Mouse (Mus musculus): ENCODE data around the gene Adnp. TPM values are rescaled to one million over a fixed set of nuclear protein-coding genes. Genes with fewer than 3 reads are reported as not detected.

The Adnp gene
- polyA plus RNA-seq (2015; fragmentation: Nextera tagmentation; extraction: Ambion mirVana), result 1.0 and 1.4 TPM in 2 replicates

DNA sequence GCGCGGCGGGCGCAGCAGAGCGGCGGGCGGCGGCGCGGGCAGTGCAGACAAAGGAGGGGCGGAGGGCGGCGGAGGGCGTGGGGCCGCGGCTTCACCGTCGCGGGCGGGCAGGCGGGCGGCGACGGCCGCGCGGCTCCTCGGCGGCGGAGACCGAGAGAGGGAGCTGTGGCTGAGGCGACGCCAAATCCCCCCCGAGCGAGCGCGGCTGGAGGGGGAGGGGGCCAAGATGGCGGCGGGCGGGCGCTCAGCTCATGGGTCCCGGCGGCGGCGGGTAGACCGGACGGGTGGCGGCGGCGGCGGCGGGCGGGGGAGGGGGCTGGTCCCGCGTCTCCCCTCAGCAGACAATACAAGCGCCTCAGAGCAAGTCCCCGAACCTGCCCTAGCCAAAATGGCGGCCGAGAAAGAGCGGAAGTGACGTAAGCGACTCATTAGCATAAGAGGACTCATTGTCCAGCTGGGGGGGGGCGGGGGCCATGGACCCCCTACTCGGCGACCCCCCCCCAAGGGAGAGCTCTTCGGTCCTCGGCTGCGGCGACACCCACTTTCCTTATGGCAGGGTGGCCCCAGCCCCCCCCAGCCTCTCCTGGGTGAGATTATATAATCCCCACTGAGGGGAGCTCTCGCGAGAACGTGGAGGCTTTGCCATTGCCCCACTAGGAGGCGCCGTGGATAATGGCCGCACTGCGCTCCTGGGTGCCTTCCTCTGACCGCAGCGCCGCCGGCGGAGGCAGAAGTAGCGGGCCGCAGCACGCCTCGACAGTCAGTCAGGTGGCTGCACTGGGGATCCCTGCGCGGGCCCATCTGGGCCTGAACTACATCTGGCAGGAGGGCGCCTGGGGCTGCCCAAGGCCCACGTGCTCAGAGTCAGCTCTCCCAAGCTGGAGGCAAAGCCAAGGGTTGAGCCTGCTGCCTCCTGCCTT, at the start of gene Adnp:
Gene Adnp, minus strand, starts transcription at position 388 of the 920 bp plus-strand sequence.
- H3K9me3 ChIP-seq (replicated peaks; ENCODE audit: control insufficient read depth, low read length), result 0 out of 2 replicates have a peak, but pooled peaks cover 4% of the 10 kb centered on the region
- peak within 1 kb of the TSS; percentile 97 for H3K27ac ChIP-seq (ENCODE audit: low read length)
- H3K36me3 ChIP-seq (ENCODE audit: control insufficient read depth, insufficient read depth, low read length), result peaks cover 24% of the 10 kb centered on the region
- peaks cover 15% of the 10 kb centered on the region for H3K4me1 ChIP-seq (ENCODE audit: control insufficient read depth, insufficient read depth, low read length)
- peak within 1 kb of the TSS; percentile 100 for H3K9ac ChIP-seq (ENCODE audit: low read length)
- H3K27me3 ChIP-seq (ENCODE audit: control insufficient read depth, insufficient read depth, low read length), result no peaks in the 10 kb centered on the region
- ATAC-seq (ENCODE audit: insufficient read depth, low FRiP score), result peak; percentile 91
- WGBS, result under 1% methylated on average over 85 of the region's 89 CpGs
- peak within 1 kb of the TSS; percentile 90 for H3K4me3 ChIP-seq (replicated peaks; ENCODE audit: low read length)
- peak within 1 kb of the TSS; percentile 89 for H3K4me2 ChIP-seq (ENCODE audit: low read depth, low read length)

DNA sequence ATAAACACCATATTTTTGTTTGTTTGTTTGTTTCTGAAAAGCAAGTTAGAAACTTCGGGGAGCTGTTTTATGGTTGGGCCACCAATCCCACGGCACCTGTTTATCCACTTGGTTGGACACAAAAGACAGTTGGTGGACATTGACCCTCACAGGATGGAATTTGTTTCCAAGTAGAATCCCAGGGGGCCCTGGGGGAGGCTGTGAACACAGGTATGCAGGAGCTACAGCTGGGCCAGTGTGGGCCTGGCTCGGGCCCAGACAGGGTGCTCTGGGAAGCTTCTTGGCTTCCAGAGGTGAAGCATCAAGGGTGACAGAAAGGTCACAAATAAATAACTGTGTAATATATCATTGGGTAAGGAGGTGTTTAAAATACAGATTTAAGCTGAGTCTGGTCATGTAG, 49.6 kb upstream of the Adnp start:
- H3K36me3 ChIP-seq (ENCODE audit: control insufficient read depth, insufficient read depth, low read length), result no peaks in the 10 kb centered on the region
- no peak overlapping the region for H3K27ac ChIP-seq (ENCODE audit: low read length)
- 56% methylated on average over 3 of the region's 3 CpGs for WGBS
- ATAC-seq (ENCODE audit: insufficient read depth, low FRiP score), result no peak
- no peaks in the 10 kb centered on the region for H3K27me3 ChIP-seq (ENCODE audit: control insufficient read depth, insufficient read depth, low read length)
- no peak overlapping the region for H3K9ac ChIP-seq (ENCODE audit: low read length)
- H3K4me2 ChIP-seq (ENCODE audit: low read depth, low read length), result no peak overlapping the region
- no peak overlapping the region for H3K4me3 ChIP-seq (replicated peaks; ENCODE audit: low read length)
- no peaks in the 10 kb centered on the region for H3K9me3 ChIP-seq (replicated peaks; ENCODE audit: control insufficient read depth, low read length)
- no peaks in the 10 kb centered on the region for H3K4me1 ChIP-seq (ENCODE audit: control insufficient read depth, insufficient read depth, low read length)

DNA sequence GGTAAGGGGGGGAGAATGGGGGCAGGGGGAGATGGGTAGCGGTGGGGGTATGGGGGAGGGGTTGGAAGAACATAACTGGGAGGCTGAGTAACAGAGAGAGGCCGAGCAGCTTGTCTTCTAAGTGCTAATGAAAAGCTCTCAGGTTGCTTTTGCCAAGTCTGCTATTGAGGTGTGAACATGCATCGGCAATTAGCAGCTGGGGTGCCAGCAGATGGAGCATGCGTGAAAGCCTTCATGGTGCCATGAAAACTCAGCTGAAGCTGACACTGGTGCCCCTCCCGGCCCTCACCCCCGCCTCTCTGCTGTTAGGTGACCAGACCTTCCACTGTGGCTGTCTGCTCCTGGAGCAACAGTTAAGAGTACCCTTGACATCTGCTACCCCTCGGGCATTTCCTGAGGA, 46.9 kb upstream of the Adnp start:
- no peak for ATAC-seq (ENCODE audit: insufficient read depth, low FRiP score)
- Histone ChIP-seq H3K4me2 (ENCODE audit: low read depth, low read length) (no peak overlapping the region), H3K27ac (ENCODE audit: low read length) (no peak overlapping the region), H3K9me3 (replicated peaks; ENCODE audit: control insufficient read depth, low read length) (no peaks in the 10 kb centered on the region), H3K27me3 (ENCODE audit: control insufficient read depth, insufficient read depth, low read length) (no peaks in the 10 kb centered on the region), H3K9ac (ENCODE audit: low read length) (no peak overlapping the region), H3K36me3 (ENCODE audit: control insufficient read depth, insufficient read depth, low read length) (no peaks in the 10 kb centered on the region), H3K4me3 (replicated peaks; ENCODE audit: low read length) (no peak overlapping the region), H3K4me1 (ENCODE audit: control insufficient read depth, insufficient read depth, low read length) (no peaks in the 10 kb centered on the region)
- WGBS, result 34% methylated on average over 7 of the region's 7 CpGs

DNA sequence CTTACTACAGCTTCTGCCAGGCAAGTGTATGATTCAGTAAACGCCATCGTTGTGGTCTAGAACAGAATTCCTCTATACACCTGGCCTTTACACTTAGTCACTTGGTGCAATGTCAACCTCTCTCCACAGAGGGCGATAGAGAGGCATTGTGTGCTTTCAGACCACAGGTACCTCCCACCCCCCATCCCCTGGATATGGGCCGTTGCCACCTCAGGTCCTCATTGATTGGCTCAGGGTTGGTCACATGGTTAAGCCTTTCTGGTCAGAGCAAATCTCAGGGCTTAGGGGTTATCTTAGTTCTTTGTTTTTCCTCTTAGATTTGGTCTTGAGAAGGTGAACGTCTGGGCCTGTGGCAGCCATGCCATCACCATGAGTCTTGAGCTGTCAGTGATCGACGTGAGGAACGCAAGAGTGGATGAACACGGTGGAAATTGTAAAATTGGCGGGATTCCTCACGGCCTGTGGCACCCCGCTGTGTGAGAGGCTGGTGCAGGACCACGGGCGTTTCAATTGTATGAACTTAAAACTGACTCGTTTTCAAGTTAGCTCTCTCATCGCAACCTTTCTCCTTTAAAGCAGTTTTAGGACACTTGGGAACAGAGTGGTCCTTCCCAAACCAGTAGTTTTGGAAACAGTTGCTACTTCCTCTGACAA, 45.9 kb upstream of the Adnp start:
- no peaks in the 10 kb centered on the region for H3K9me3 ChIP-seq (replicated peaks; ENCODE audit: control insufficient read depth, low read length)
- no peak overlapping the region for H3K9ac ChIP-seq (ENCODE audit: low read length)
- no peak for ATAC-seq (ENCODE audit: insufficient read depth, low FRiP score)
- no peak overlapping the region for H3K4me3 ChIP-seq (replicated peaks; ENCODE audit: low read length)
- H3K36me3 ChIP-seq (ENCODE audit: control insufficient read depth, insufficient read depth, low read length), result no peaks in the 10 kb centered on the region
- no peaks in the 10 kb centered on the region for H3K4me1 ChIP-seq (ENCODE audit: control insufficient read depth, insufficient read depth, low read length)
- 15% methylated on average over 16 of the region's 16 CpGs for WGBS
- H3K27ac ChIP-seq (ENCODE audit: low read length), result no peak overlapping the region
- no peak overlapping the region for H3K4me2 ChIP-seq (ENCODE audit: low read depth, low read length)
- no peaks in the 10 kb centered on the region for H3K27me3 ChIP-seq (ENCODE audit: control insufficient read depth, insufficient read depth, low read length)

DNA sequence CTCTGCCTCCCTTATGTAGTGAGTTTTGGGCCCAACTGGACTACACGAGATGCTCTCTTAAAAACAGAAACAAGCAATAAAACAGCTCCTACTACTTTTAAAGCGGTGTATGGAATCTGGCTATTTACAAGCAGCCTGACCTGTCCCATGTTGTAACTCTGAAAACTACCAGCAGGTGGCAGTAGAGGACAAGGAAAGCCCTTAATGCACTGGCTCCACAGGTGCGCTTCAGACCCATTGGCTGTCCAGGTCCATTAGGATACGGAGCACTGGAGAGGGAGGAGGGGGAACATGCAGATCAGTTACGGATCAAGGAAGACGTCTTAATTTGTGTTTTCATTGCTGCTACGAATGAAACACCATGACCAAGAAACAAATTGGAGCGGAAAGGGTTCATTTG, 43.4 kb upstream of the Adnp start:
- Histone ChIP-seq H3K9ac (ENCODE audit: low read length) (no peak overlapping the region), H3K4me2 (ENCODE audit: low read depth, low read length) (no peak overlapping the region), H3K4me3 (replicated peaks; ENCODE audit: low read length) (no peak overlapping the region), H3K36me3 (ENCODE audit: control insufficient read depth, insufficient read depth, low read length) (no peaks in the 10 kb centered on the region), H3K27ac (ENCODE audit: low read length) (no peak overlapping the region), H3K9me3 (replicated peaks; ENCODE audit: control insufficient read depth, low read length) (no peaks in the 10 kb centered on the region), H3K27me3 (ENCODE audit: control insufficient read depth, insufficient read depth, low read length) (no peaks in the 10 kb centered on the region), H3K4me1 (ENCODE audit: control insufficient read depth, insufficient read depth, low read length) (no peaks in the 10 kb centered on the region)
- no peak for ATAC-seq (ENCODE audit: insufficient read depth, low FRiP score)
- 17% methylated on average over 8 of the region's 8 CpGs for WGBS

DNA sequence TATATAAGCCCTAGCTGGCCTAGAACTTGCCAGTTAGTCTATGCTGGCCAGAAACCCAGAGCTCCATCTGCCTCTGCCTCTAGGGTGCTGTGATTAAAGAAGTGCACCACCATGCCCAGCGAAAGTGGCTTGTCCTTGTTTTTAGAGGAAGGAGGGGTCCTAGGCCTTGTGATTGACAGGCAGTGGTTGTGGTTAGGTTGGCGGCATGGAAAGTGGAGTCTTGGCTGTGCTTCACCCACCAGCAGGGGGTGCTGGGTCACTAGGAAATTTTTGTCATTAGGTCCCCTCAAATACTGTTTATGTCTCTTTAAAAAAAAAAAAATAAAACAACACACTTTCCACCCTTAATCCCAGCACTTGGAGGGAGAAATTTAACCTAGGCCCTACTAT, 41.9 kb upstream of the Adnp start:
- H3K9ac ChIP-seq (ENCODE audit: low read length), result no peak overlapping the region
- no peaks in the 10 kb centered on the region for H3K9me3 ChIP-seq (replicated peaks; ENCODE audit: control insufficient read depth, low read length)
- H3K36me3 ChIP-seq (ENCODE audit: control insufficient read depth, insufficient read depth, low read length), result no peaks in the 10 kb centered on the region
- no peak overlapping the region for H3K27ac ChIP-seq (ENCODE audit: low read length)
- no peak overlapping the region for H3K4me3 ChIP-seq (replicated peaks; ENCODE audit: low read length)
- WGBS, result 19% methylated on average over 2 of the region's 2 CpGs
- no peak for ATAC-seq (ENCODE audit: insufficient read depth, low FRiP score)
- no peaks in the 10 kb centered on the region for H3K27me3 ChIP-seq (ENCODE audit: control insufficient read depth, insufficient read depth, low read length)
- H3K4me1 ChIP-seq (ENCODE audit: control insufficient read depth, insufficient read depth, low read length), result no peaks in the 10 kb centered on the region
- H3K4me2 ChIP-seq (ENCODE audit: low read depth, low read length), result no peak overlapping the region

DNA sequence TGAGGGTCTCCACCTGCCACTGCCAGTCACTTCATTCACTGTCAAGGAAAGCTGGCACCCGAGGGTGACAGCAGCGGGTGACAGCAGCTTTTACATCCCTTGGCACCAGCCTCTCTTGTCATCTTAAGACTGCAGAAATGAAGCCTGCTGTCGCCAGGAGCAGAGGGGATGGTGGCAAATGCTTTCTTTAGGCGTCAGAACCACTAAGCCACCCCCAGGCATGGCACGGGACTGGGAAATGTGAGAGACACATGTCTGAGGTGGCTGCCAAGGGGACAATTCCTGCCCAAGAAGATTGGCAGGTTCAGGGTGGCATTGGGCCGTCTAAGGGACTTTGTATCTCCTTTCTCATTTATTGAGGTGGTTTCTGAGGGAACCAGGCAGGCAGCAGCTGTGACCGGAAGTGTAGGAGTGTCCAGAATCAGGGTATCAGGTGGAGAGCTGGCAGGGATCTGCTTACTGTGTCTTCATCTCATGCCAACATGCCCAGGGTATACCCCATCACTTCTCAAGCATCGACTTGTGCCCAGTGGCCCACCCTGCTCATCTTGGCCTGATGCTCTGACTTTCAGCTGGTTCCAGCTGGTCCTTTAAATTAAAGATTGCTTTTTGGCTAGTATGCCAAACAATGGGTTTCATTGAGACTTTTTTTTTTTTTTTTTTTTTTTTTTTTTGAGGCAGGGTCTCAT, 41.4 kb upstream of the Adnp start:
- WGBS, result 73% methylated on average over 8 of the region's 8 CpGs
- H3K27ac ChIP-seq (ENCODE audit: low read length), result no peak overlapping the region
- H3K4me3 ChIP-seq (replicated peaks; ENCODE audit: low read length), result no peak overlapping the region
- no peaks in the 10 kb centered on the region for H3K36me3 ChIP-seq (ENCODE audit: control insufficient read depth, insufficient read depth, low read length)
- ATAC-seq (ENCODE audit: insufficient read depth, low FRiP score), result no peak
- H3K4me1 ChIP-seq (ENCODE audit: control insufficient read depth, insufficient read depth, low read length), result no peaks in the 10 kb centered on the region
- no peak overlapping the region for H3K9ac ChIP-seq (ENCODE audit: low read length)
- H3K27me3 ChIP-seq (ENCODE audit: control insufficient read depth, insufficient read depth, low read length), result no peaks in the 10 kb centered on the region
- no peak overlapping the region for H3K4me2 ChIP-seq (ENCODE audit: low read depth, low read length)
- no peaks in the 10 kb centered on the region for H3K9me3 ChIP-seq (replicated peaks; ENCODE audit: control insufficient read depth, low read length)

DNA sequence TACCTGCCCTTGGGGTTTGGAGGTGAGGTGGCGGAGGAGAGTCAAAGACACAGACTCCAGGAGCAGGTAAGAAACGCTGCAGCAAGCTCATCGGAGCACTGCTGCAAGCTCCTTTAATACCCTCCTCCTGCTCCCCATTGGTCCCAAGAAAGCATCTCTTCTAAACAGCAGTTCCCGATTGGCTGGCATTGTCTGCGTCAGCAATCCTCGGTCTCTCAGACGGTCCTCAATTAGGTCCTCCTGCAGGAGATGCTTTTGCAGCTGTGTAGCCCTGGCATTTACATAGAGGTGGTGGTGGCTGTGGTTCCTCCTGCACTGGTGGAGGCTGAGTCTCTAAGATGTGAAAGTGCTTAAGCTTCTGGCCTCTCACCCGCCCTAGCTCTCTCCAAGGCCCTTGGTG, 38.7 kb upstream of the Adnp start:
- H3K27ac ChIP-seq (ENCODE audit: low read length), result no peak overlapping the region
- no peak overlapping the region for H3K4me3 ChIP-seq (replicated peaks; ENCODE audit: low read length)
- H3K9me3 ChIP-seq (replicated peaks; ENCODE audit: control insufficient read depth, low read length), result no peaks in the 10 kb centered on the region
- 33% methylated on average over 8 of the region's 8 CpGs for WGBS
- H3K4me1 ChIP-seq (ENCODE audit: control insufficient read depth, insufficient read depth, low read length), result no peaks in the 10 kb centered on the region
- no peak for ATAC-seq (ENCODE audit: insufficient read depth, low FRiP score)
- no peak overlapping the region for H3K4me2 ChIP-seq (ENCODE audit: low read depth, low read length)
- no peak overlapping the region for H3K9ac ChIP-seq (ENCODE audit: low read length)
- no peaks in the 10 kb centered on the region for H3K27me3 ChIP-seq (ENCODE audit: control insufficient read depth, insufficient read depth, low read length)
- no peaks in the 10 kb centered on the region for H3K36me3 ChIP-seq (ENCODE audit: control insufficient read depth, insufficient read depth, low read length)

DNA sequence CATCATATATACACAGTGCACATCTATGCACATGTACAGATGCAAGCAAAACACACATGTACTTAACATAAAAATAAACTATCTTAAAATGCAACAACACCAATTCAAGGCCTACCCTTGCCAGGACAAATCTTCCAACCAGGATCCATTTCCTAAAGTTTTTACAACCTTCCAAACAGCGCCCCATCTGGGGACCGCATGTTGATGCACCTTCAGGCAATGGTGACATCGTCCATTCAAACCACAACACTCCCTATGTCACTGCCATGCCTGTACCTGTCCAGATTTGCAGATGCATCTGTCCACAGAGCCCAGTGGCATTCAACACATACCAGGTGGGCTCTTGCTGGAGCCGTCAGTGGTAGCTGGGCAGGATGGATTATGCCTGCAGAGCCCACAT, 36.4 kb upstream of the Adnp start:
- H3K36me3 ChIP-seq (ENCODE audit: control insufficient read depth, insufficient read depth, low read length), result no peaks in the 10 kb centered on the region
- H3K27me3 ChIP-seq (ENCODE audit: control insufficient read depth, insufficient read depth, low read length), result no peaks in the 10 kb centered on the region
- H3K4me2 ChIP-seq (ENCODE audit: low read depth, low read length), result no peak overlapping the region
- no peaks in the 10 kb centered on the region for H3K9me3 ChIP-seq (replicated peaks; ENCODE audit: control insufficient read depth, low read length)
- 75% methylated on average over 4 of the region's 4 CpGs for WGBS
- ATAC-seq (ENCODE audit: insufficient read depth, low FRiP score), result no peak
- H3K27ac ChIP-seq (ENCODE audit: low read length), result no peak overlapping the region
- H3K9ac ChIP-seq (ENCODE audit: low read length), result no peak overlapping the region
- H3K4me1 ChIP-seq (ENCODE audit: control insufficient read depth, insufficient read depth, low read length), result no peaks in the 10 kb centered on the region
- no peak overlapping the region for H3K4me3 ChIP-seq (replicated peaks; ENCODE audit: low read length)

Measured in stomach, embryonic 16.5 days (tissue).